Mouse (Mus musculus): ENCODE measurements around the gene St3gal2.

- no peak for TF ChIP-seq CTCF (conservative IDR thresholded peaks at IDR 0.05; ENCODE audit: low read length)
- TF ChIP-seq NANOG (IDR thresholded peaks at IDR 0.05; ENCODE audit: borderline replicate concordance, low read length) = no peak
These were observed 37.9 kb upstream of the St3gal2 start for GRCm38 (mm10) chr8:110881741-110882310.

Measured in E14TG2a.4 (cell line).